Mouse (Mus musculus) 3T3-L1 (cell line): ENCODE data around the gene Gpr153.
"Not testable (repeated sequence)": the region's sequence is repeated elsewhere in the genome, so short reads cannot be mapped to it uniquely, and the experiment has no call there.

Experiments used
- DNase-seq: peaks from one replicate; pipeline ENCODE4 v3.0.0-alpha.2; 2015; ENCODE audit warnings: low read depth, low spot score

Gene Gpr153

DNA sequence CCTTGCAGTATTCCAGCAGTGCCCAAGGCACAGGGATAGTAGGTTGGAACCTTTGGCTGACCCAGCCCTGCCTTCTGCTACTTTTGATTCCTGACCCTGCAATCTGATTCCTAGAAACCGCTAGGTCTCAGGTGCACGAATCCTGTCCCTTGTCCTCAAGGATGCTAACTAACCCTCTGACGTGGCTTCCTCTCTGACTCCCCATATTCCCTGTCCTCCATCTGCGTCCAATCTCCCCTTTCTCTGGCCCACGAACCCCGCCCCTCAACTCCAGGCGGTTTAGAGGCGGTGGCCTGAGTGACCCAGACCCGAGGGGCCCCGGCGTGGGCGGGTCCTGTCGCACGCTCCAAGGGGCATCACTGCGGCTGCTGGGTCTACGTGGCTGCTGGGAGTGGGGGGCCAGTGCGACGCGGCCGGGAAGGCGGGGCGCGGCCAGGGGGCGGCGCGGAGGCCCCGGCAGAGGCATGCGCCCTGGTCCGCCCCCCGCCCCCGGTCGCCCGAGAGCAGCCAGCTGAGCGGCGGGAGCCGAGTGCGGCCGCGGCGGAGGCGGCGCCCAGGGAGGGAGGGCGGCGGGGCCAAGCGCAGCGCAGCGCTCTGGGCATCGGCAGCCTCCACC lies at the start of gene Gpr153:
Gene Gpr153 (plus strand): TSS at position 612 of the 616 bp plus-strand sequence.
- DNase-seq, result peak; percentile 81

DNA sequence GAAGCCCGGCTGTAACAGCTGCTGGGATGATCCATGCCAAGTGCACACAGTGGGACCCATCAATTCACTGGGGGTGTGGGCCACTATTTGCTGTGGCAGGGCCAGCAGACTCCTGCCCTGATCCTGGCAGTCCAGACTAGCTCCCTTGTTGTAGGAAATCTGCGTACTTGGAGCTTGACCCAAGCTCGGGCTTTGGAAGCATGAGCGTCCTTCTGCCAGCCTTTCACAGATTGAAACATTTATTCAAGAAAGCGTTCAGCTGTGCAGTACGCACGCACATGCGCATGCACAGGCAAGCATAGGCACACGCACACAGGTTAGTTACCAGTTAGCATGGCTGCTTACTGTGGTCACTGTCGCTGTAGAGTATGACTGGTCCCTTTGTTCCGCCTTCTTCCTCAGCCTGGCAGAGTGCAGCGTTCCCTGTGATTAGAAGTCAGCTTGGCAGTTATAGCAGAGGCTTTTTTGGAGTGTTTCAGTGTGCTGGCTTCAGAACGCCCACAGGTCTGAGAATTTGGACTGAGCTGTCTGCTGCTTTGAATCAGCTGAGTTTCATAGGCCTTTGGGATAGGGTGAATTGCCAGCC lies 47.0 kb upstream of the Gpr153 start:
- no peak for DNase-seq

DNA sequence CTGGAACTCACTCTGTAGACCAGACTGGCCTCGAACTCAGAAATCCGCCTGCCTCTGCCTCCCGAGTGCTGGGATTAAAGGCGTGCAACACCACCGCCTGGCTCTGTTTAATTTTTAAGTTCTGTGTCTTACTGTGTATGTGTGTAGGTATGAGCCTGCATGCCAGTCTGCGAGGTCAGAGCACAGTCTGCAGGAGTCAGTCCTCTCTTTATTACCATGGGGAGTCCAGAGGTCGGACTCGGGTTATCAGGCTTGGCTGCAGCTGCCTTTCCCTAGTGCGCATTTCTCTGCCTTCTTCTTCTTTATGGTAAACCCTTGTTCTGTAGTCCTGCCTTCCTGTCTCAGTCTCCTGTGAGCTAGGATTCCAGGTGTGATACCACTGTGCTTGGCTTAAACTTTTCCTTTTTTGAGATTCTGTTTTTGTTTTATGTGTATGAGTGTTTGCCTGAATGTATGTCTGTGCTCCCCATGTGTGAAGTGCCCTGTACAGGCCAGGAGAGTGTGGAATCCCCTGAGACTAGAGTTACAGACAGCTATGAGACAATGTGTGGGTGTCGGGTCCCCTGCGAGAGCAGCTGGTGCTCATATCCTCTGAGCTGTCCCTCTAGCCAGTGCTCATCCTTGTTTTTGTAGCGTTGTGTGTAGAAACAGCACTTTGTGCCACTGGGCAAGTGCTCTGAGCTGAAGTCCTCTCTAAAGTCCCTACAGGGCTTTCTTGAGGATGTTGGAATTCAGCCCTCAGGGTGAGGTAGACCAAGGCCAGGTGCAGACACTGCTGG lies 46.1 kb upstream of the Gpr153 start:
- DNase-seq, result no peak

DNA sequence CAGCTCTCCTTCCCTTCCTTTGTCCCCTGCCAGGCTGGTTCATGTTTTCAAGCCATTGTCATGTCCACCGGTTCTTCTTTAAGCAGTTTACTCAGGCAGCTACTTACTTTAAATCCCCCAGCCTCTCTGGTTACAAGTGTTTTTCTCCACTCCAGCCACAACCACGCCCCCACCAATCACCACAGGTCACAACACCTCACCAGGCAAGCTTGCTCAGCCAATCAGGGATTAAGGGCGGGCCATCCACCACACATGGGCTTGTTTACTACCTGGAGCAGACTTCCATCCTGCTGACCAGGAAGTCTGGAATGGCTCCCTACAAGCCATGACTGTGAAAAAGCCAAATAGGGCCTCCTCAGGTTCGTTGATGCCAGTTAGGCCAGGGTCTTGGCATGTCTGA lies 43.7 kb upstream of the Gpr153 start:
- not testable (repeated sequence) for DNase-seq

DNA sequence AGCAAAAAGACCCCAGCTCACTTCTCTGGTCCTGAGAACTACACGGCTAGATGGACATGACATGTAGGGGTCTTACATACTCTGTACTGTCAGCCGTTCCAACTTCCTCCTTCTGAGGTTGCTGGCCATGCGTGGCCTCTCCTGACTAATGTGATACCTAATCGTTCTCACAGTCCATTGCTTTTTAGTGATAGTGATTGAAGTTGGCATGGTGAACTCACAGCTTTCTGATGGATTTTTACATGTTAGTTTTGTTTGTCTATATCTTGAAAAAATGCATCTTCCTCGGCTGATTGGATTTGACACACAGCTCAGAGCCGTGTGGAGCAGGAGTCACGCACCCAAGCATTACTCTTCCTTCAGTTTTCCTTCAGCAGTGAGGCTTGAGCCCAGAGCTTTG lies 42.7 kb upstream of the Gpr153 start:
- no peak for DNase-seq

DNA sequence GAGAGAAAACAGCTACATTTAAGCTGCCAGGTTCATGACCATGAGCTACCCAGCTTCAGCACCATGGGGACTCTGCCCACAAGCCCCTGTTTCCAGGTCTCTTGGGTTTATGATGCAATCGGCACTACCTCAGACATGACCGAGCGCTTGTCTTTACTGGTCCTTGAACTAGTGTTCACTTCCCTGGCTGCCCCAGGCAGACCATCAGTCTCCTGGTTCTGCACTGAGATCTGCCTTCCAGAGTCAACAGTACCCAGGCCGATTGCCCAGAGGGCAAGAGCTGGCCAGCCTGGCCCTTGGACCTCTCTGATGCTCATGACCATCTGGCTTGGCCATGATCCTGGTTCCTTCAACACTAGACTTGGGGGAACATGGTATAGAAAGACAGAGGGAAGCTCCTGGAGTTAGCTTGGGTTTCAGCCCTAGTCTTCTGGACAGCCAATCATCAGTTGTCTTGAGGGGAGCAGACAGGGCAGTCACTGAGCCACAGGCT lies 41.6 kb upstream of the Gpr153 start:
- DNase-seq, result no peak

DNA sequence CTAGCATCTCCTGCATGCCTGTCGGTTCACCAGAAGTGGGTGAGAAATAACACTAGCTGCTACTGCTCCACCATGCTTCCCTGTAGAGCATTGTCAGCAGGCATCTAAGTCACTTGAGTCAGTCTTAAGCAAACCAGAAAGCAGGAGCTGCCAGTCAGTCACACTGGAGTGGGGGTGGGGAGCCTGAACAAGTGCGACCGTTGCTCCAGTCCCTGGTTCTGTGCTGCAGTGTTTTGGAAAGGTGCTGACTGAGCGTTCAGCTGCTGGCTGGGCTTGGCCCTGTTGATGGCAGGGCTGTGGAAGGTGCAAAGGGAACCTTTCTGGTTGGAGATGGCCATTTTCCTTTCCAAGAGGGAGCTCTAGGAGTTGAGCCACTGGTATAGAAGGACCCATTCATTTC lies 34.1 kb upstream of the Gpr153 start:
- no peak for DNase-seq

DNA sequence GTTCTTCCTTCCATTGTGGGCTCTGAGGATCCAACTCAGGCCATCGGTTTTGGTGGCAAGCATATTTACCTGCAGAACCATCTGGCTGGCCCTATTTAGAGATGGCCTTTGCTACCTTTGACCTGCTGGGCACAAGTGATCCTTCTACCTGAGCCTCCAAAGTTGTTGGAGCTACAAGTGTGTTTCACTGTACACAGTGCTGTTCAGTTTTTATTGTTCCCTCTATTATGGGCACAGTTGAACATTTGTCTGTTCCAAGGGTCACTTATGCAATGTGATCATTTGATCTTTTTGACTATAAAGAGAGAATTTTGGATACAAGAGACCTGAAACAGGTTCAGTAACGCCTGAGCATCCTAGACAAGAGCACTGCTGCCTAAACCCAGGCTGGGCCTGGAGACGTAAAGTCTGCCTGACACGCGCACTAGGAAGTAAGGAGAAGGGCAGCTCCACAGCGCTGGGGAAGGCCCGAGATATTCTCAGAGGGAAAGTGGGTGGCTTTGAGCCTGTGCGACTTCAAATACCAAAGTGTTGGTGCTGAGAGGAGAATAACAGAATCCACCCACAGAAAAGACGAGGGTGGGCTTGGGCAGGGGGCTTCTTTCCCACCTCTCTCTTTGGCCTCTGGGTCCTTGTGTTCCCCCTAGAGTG lies 30.7 kb upstream of the Gpr153 start:
- DNase-seq, result no peak

DNA sequence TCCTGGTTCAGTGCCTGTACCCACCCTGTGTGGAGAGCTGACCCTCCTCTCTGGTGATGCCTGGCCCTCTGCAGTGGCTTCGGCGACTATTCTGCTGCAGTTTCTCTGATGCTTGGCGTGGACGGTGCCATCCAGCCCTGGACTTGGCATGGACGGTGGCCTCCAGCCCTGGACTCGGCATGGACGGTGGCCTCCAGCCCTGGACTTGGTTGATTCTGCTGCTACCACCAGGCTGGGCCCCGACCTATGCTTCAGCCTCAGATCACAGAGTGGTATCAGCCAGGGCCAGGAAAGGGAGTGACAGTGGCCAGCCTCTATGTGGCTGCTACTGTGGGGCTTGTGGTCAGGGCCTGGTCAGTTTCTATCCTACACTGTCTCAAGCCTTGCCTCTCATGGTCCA lies 30.1 kb upstream of the Gpr153 start:
- DNase-seq, result no peak

DNA sequence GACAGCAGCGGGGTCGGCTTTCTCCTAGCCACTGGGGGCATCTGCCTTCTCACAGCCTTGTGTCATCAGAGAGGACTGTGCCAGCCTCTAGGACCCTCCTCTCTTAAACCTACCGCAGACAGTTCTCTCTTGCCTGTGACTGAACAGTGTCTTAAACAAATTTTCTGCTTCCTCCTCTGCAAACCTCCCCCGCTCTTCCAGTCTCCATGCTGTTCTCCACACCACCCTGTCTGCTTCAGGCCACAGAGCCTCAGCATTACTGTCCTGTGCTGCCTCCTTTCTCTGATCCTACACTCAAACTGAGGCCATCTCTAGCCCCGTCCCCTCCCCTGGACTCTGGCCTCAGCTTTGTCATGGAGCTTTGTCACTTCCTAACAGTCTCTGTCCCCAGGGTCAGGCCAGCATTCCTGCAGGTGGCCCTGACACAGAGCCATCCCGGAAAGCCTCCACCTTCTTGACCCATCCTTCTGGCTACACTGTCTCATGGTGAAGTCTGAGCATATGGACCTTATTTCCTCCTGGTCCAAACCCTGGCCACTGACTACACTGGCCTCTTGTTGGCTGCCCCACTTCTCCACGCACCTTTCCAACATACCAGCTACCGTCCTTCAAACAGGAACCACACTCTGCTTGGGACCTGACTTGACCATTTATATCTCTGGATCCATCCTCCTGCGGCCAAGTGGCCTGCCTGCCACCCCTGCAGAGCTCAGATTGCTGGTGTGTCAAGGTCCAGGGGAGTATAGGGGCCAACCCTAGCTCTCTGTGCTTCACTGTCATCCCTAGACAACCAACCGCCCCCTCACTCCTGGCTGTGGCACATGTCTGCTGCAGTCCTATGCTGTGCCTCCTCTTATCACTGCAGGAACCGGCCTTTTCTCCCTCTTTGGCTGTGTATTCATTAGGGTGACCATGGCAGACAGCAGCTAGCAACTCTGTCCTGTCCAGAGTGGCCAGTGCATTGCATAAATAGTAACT lies 29.2 kb upstream of the Gpr153 start:
- no peak for DNase-seq

DNA sequence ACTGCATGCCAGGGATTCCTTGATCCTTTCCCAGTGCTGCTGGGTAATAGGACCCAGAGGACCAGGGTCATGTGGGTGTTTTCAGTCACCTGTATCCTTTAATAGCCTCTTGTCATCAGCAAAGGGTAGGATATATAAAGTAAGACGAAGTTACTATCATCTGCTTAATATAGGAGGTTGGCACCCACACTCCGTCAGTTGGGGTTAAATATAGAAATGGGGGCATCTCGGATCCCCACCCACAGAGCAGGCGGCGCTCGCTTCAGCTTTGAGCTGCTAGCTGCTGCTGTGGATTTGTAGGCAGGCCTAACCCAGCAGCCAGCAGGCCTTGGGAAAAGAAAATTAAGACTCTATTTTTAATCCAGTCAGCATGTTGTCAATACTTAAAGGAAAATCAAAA lies 28.0 kb upstream of the Gpr153 start:
- no peak for DNase-seq

DNA sequence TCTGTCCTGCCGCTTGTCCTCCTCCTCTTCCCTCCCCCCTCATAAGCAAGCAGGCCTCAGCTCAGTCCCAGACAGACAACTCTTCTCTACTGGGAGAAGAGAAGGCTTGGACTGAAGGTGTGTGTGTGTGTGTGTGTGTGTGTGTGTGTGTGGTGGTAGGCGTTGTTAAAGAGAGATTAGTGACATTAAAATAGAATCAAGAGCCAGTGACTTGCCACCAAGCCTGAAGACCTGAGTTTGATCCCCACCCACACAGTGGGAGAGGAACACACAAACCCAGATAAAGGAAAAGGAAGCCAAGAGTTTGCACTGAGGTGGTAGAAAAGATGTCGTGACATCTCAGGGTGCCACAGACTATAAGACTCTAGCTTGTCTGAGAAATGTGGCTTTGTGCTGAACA lies 26.8 kb upstream of the Gpr153 start:
- DNase-seq, result no peak

DNA sequence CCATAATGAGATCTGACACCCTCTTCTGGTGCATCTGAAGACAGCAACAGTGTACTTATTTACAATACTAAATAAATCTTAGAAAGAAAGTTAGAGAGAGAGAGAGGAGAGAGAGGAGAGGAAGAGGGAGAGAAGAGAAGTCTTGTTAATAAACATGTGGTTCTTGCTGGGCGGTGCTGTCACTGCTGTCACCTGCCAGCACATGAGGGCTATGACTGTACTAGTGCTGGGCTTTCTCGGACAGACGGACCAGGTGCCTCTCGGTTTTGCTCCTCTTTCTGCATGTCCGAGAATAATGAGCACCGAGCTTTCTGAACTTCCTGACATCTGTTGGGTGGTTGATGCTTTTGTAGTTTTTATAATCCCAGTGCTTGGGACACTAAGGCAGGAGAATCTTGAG lies 23.4 kb upstream of the Gpr153 start:
- no peak for DNase-seq

DNA sequence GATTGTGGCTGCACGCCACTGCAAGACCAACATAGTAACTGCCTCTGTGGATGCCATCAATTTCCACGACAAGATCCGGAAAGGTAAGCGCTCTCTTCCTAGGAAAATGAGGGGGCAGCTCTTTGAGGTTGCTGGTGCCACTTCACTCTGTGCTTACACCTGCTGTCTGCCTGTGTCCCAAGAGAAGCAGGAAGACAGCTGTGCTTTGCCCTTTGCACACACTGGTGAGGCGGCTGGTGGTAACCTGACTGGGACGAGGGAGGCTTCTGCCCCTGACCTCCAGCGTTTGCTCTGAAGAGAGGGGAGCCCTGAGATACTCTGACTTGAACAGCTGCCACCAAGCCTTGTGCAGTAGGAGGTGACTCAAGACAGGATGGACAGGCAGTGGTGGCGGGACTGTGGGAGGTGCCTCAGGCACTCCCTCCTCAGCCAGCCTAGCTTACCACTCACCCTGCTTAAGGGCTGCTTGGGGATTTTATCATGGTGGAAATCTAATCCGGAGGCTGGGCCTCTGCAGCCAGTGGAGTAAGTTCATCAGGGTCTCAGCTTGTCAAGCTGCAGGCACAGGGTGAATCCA lies 20.8 kb upstream of the Gpr153 start:
- DNase-seq, result peak; percentile 28

DNA sequence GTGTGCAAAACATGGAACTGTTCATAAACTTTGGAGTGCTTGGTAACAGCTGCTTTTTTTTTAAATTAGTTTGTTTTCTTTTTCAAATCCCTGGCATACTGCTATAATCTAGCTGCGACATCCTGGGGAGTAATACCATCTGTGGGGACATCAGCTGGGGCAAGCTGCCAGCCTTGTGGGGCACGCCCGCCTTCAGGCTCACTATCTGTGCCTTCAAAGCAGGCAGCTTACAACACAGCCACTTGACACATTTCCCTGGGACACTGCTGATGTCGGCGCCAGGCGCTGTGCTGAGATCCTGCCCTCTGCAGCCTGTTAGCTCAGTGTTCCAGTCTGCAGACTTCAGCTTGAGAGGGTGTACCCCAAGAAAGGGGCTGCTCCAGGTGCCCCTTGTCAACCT lies 17.0 kb upstream of the Gpr153 start:
- DNase-seq, result peak; percentile 74

DNA sequence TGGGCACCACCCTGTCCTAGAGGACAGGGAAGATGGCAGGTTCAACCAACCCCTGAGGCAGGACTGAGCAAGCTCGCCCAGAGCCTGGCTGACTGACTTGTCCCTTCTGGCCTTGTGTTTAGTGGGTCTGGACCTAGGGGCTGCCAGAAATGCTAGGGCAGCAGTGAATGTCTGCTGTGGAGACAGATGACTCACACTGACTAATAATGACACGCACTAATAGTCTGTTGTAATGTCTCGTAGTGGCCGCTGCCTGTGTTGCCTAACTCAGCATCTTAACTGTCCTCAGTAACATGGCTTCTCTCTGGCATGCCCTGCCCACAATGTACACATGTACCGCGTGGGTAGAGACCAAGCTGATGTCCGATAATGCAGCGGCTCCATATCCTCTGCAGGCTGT lies 13.6 kb upstream of the Gpr153 start:
- peak; percentile 88 for DNase-seq

DNA sequence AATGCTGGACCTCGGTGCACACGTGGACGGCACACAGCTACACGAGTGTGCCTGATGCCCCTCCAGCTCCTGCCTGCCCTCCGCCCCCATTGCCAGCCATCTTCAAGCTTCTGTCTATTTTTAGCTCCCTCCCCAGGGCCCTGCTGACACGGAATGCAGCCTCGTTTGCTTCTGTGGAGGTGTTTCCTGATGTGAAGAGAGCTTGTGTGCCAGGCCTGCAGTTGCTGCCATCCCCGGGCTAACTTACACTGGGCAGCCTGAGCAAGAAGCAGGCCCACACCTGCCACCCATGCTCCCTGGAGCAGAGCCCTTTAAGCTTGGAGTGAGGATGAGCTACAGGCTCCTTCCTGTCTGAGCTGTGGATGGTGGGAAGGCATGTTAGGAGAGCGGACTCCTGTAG lies 11.8 kb upstream of the Gpr153 start:
- no peak for DNase-seq

DNA sequence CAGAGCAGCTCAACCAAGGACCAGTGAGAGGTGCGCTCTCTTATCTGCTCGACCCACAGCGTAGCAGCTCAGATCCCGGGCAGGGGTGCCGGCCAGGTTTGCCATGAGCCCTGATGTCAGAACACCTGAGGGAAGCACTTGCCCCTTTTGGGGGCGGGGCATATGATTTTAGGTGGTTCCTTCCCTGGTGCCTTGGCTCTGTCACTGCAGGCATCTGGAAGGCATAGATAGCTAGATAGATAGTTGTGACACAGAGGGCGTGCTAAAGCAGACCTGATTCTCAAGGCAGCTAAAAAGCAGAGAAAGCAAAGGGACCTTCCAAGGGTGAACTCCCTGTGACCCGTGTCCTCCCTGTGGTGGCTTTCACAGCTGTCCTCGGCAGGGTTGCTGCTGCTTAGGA lies 10.9 kb upstream of the Gpr153 start:
- DNase-seq, result no peak

DNA sequence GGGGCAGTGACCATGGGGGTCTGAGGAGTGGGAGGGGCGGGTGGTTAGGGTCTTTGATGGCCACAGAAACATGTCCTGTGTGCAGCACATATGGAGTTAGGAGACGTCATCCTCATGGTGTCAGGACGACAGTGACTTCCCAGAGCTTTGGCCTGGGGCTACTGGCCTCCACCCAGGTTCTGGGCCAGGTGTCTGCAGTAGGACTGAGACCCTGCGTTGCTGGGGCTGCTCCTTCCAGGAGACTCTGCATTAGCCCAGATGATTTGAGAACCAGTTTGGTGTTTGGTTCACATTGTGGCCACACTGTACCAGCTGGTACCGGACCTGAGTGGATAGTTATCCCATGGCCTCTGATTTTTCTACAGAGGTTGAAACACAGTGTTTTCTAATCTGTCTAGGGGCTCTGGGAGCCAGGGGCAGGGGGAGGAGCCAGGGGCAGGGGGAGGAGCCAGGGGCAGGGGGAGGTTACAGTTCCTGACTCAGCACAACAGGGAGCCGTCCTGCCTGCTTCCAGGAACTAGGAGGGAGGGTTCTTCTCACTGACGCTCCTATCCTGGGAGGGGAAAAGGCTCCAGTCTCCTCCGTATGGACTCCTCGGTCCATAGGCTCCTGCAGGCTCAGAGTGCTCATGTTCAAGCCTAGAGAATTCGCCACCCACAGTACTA lies 10.4 kb upstream of the Gpr153 start:
- DNase-seq, result peak; percentile 36

DNA sequence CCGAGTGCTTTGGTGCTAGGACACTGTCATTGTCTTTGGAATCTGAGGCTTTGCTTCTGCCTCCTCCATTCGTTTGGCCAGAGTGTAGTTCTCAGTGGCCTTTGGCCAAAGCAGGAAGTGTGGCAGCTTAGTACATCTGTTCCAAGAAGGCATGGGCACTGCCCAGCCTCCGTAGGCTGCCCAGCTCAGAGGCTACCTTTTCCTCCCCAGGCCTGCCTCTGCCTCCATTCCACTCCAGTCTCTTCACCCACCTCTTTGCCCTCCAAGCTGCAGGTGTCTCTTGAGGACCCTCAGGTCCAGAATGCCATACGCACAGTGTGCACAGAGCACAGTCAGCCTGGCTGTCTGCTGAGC lies 9.9 kb upstream of the Gpr153 start:
- DNase-seq, result no peak
